Mouse (Mus musculus) testis, postnatal 14 days (tissue): ENCODE data around the gene Nfkbid.

Experiments used
- DNase-seq: peaks from one replicate; pipeline ENCODE4 v3.0.0; 2021; ENCODE audit warnings: low spot score

The Nfkbid gene

DNA sequence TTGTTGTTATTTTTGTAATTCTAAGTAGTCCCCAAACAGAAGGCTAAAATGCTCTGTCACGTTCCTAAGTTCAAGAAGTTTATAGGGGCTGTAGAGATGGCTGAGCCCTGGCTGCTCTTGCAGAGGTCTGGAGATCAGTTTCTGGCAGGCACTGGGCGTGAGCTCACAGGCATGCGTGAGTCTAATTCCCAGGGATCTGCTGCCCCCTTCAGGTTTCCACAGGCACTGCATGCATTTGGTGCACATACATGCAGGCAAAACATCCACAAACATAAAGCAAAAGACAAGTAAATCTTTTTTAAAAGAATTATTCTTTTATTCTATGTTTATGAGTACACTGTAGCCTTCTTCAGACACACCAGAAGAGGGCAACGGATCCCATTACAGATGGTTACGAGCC is 50.9 kb downstream of the Nfkbid start:
- no peak for DNase-seq

DNA sequence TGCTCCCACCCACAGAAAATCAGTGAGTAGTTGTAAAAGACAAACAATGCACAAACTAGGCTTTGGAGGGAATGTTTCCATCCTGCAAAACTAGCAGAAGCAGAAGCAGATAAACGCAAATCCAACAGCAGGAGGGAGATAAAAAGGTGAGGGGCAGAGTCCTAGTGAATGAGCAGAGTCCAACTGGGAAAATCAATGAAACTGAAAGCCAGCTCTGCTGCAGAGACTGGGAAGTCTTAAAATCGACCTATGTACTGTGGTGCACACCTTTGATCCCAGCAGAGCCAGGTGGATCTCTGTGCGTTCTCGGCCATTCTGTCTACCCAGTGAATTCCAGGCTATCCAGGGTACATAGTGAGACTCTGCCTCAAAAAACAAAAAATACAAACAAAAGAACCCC is 53.5 kb downstream of the Nfkbid start:
- no peak for DNase-seq

DNA sequence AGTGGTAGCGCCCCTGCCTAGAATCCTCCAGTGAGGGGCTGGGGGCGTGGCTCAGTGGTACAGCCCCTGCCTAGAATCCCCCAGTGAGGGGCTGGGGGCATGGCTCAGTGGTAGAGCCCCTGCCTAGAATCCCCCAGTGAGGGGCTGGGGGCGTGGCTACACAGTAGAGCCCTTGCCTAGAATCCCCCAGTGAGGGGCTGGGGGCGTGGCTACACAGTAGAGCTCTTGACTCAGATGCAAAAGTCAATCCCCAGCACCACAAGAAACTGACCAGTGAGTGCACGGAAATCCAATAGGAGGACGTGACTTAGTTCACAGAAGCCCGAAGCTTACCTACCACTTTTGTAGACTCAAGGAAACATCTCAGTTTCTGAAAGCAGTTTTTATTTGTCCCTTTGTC is 54.6 kb downstream of the Nfkbid start:
- peak; percentile 60 for DNase-seq

DNA sequence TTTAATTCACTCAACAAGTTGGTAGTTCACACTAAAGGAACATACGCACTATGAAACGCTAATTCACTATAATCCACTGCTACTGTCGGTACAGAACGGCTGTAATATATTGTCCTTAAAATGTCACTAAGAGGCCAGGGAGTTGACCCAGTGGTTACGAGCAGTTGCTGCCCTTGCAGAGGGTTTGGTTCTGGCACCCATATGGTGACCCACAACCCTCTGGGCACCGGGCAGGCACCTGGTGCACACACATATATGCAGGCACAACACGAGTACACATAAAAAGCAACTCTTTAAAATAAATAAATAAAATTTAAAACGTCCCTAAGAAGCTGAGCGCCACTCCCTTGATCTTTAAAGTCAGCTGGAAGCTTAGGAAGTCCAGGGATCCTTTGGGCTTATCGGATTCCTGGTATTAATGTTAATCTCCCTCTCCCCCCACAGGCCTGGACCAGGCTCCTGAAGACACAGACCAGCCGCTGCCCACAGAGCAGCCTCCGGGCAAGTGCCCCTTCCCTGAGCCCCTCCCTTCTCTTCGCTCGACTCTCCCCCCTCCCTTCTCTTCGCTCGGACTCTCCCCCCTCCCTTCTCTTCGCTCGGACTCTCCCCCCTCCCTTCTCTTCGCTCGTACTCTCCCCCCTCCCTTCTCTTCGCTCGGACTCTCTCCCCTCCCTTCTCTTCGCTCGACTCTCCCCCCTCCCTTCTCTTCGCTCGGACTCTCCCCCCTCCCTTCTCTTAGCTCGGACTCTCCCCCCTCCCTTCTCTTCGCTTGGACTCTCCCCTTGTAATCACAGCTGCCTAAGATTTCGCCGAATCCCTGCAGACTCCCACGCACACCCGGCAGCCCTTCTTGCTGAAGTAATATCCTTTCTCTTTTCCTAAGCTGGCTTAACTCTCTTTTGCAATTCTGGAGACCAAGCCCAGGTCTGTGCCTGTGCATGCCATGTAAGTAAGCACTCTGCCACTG is 56.2 kb downstream of the Nfkbid start:
- no peak for DNase-seq
